Mouse (Mus musculus): Measurements from ENCODE around the gene Magi1.

DNA sequence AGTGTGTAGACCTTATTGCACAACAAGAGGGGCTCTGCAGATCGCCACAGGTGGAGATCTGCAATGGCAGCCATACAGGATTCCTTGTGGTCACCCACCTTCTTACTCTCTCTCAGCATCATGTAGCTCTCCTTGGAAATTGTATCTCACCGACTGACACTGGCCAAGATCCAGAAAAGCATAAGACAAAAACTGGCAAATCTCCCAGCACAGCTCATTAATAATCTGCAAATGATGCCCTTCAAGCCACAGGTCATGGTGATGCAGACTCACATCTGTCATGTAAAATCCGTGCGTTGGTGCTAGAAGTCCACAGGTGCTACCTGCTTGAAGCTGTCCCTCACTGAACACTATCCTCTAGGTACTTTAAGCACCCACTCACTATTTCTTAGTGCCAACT is 448.5 kb downstream of the Magi1 start:
- TF ChIP-seq POLR2A (IDR thresholded peaks at IDR 0.05; ENCODE audit: insufficient read depth, low read depth, low read length), result no peak
- TF ChIP-seq CTCF (IDR thresholded peaks at IDR 0.05), result no peak
- no peak for TF ChIP-seq EP300 (IDR thresholded peaks at IDR 0.05; ENCODE audit: insufficient read depth, low read depth, low read length)
